Mouse (Mus musculus): ENCODE data around the gene Tnfrsf4. TPM values are rescaled to one million over a fixed set of nuclear protein-coding genes. Genes with fewer than 3 reads are reported as not detected.

Tnfrsf4 gene
- polyA plus RNA-seq, 1 experiment from 2014 or later = 0.86 TPM

DNA sequence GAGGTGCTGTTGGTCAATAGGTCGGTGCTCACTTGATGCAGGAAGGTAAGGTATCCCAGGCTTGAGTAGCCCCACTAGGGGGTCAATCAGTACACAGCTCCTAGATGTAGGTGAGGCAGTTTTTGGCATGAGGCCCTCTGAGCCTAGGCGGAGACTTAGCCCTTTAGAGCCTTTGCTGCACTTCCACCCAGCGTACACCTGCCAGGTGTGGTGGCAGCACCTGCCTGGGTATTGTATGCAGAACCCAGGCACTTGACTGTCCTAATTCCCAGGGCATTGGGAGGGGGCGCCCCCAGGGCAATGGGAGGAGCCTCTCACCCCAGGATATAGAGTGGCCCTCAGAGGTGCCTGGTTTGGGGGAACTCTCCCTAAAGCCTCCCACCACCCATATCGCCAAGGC is 41.5 kb downstream of the Tnfrsf4 start:
- Histone ChIP-seq H3K4me3 (ENCODE audit: low read length) (peak overlapping the region; percentile 59), H3K9me3 (ENCODE audit: control insufficient read depth, low read length) (no peaks in the 10 kb centered on the region), H3K4me1 (ENCODE audit: control insufficient read depth, insufficient read depth, low read length) (peaks cover 21% of the 10 kb centered on the region; the same call in 1 of the 2 replicates), H3K27ac (ENCODE audit: low read length) (peak overlapping the region; percentile 86), H3K36me3 (ENCODE audit: control insufficient read depth, insufficient read depth, low read length) (no peaks in the 10 kb centered on the region), H3K27me3 (replicated peaks; ENCODE audit: control insufficient read depth, insufficient read depth, low read length) (no peaks in the 10 kb centered on the region), H3K9ac (ENCODE audit: low read depth, low read length) (peak overlapping the region; percentile 68), H3K4me2 (ENCODE audit: low read depth, low read length) (peak overlapping the region; percentile 39)
- WGBS = 77% methylated on average over 5 of the region's 5 CpGs
- no peak for ATAC-seq

DNA sequence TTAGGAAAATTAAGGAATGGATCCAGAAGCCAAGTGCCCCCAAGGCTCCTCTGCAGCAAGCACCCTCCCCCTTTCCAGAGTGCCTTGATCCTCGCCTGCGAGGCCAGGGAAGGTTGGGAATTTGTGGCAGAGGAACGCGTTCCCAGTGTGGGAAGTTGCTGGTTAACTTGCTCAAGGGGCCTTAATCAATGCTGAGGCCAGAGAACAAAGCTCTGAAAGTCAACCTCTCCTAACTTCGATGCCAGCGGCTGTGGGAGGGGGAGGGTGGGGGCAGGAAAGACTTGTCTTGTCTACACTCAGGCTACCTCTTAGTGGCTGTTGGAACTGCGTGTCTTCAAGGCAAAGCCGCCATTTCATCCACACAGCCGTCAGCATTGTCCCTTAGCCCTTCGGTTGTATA is 44.1 kb downstream of the Tnfrsf4 start:
- Histone ChIP-seq H3K9me3 (ENCODE audit: control insufficient read depth, low read length) (no peaks in the 10 kb centered on the region), H3K4me3 (ENCODE audit: low read length) (peak overlapping the region; percentile 59), H3K9ac (ENCODE audit: low read depth, low read length) (peak overlapping the region; percentile 68), H3K4me1 (ENCODE audit: control insufficient read depth, insufficient read depth, low read length) (peaks cover 22% of the 10 kb centered on the region; the same call in 1 of the 2 replicates), H3K27ac (ENCODE audit: low read length) (peak overlapping the region; percentile 79), H3K4me2 (ENCODE audit: low read depth, low read length) (peak overlapping the region; percentile 39), H3K27me3 (replicated peaks; ENCODE audit: control insufficient read depth, insufficient read depth, low read length) (no peaks in the 10 kb centered on the region), H3K36me3 (ENCODE audit: control insufficient read depth, insufficient read depth, low read length) (no peaks in the 10 kb centered on the region)
- ATAC-seq = no peak
- WGBS = 48% methylated on average over 10 of the region's 10 CpGs

DNA sequence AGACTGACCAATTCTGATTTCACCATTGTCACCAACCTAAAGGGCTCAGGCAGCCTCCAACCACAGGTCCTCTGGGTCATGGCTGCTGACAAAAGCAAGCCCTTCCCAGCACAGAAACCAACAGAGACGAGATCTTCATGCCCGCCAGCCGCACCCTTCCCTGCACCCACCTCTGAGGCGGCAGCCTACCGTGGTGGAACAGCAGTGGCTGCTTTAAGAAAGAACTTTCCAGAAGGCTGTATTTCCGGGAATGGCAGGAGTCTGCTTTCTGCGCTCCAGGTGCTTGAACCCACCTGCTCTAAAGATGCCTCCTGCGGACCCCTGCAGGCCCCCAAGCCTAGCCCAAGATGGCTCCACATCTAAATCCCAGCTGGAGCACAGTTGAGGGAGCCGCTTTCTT is 45.2 kb downstream of the Tnfrsf4 start:
- 51% methylated on average over 9 of the region's 9 CpGs for WGBS
- Histone ChIP-seq H3K9me3 (ENCODE audit: control insufficient read depth, low read length) (no peaks in the 10 kb centered on the region), H3K4me2 (ENCODE audit: low read depth, low read length) (peak overlapping the region; percentile 22; the same call in 1 of the 2 replicates), H3K27me3 (replicated peaks; ENCODE audit: control insufficient read depth, insufficient read depth, low read length) (no peaks in the 10 kb centered on the region), H3K4me1 (ENCODE audit: control insufficient read depth, insufficient read depth, low read length) (peaks cover 15% of the 10 kb centered on the region; the same call in 1 of the 2 replicates), H3K4me3 (ENCODE audit: low read length) (peak overlapping the region; percentile 59), H3K36me3 (ENCODE audit: control insufficient read depth, insufficient read depth, low read length) (no peaks in the 10 kb centered on the region), H3K27ac (ENCODE audit: low read length) (peak overlapping the region; percentile 98), H3K9ac (ENCODE audit: low read depth, low read length) (peak overlapping the region; percentile 79)
- no peak for ATAC-seq

DNA sequence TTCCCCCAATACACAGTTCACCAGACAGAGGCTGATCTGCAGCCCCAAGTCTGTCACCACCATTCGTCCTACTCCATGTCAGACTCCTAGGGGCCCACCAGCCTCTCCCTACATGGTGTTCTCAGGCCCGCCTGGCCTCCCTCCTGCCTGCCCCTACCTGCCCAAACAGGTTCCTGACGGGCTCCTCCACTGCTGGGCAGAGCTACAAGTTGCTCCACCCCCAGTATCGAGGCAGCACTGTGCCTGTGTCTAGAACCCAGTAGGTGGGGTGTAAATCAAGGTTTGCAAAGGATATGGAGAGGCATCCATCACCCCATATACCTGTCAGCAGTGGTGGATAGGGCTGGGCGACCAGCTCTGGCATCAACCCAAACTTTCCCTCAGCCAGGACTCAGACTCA is 45.6 kb downstream of the Tnfrsf4 start, which contains the start of gene Ttll10:
Gene Ttll10, minus strand, starts transcription at position 154 of the 400 bp plus-strand sequence.
- Histone ChIP-seq H3K9me3 (ENCODE audit: control insufficient read depth, low read length) (no peaks in the 10 kb centered on the region), H3K4me1 (ENCODE audit: control insufficient read depth, insufficient read depth, low read length) (peaks cover 15% of the 10 kb centered on the region; the same call in 1 of the 2 replicates), H3K27ac (ENCODE audit: low read length) (peak within 1 kb of the TSS; percentile 98), H3K27me3 (replicated peaks; ENCODE audit: control insufficient read depth, insufficient read depth, low read length) (no peaks in the 10 kb centered on the region), H3K4me2 (ENCODE audit: low read depth, low read length) (peak within 1 kb of the TSS; percentile 40), H3K4me3 (ENCODE audit: low read length) (peak within 1 kb of the TSS; percentile 59), H3K36me3 (ENCODE audit: control insufficient read depth, insufficient read depth, low read length) (no peaks in the 10 kb centered on the region), H3K9ac (ENCODE audit: low read depth, low read length) (peak within 1 kb of the TSS; percentile 79)
- WGBS = 28% methylated on average over 5 of the region's 5 CpGs
- ATAC-seq = peak; percentile 80

DNA sequence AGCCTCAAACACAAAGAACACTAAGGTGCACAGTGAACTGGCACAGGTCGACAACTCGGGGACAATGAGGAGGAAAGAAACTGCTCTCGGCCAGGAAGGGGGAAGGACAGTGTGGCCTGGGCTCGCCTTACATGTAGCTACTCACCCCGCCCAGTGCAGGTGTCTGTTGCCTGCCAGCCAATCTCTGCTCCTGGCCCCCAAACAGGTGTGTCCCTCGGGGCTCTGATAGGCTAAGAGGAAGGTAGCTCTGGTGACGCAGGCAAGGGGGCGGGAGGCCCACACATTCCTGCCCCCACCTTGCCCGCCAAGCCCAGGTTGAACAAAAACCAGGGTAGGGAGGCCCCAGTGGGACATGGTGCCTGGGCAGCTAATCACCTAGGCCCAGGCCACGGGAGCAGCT is 46.1 kb downstream of the Tnfrsf4 start:
- peak overlapping the region; percentile 98 for H3K27ac ChIP-seq (ENCODE audit: low read length)
- H3K4me3 ChIP-seq (ENCODE audit: low read length) = peak overlapping the region; percentile 59
- peaks cover 14% of the 10 kb centered on the region; the same call in 1 of the 2 replicates for H3K4me1 ChIP-seq (ENCODE audit: control insufficient read depth, insufficient read depth, low read length)
- ATAC-seq = peak; percentile 98
- 20% methylated on average over 10 of the region's 10 CpGs for WGBS
- H3K9me3 ChIP-seq (ENCODE audit: control insufficient read depth, low read length) = no peaks in the 10 kb centered on the region
- H3K9ac ChIP-seq (ENCODE audit: low read depth, low read length) = peak overlapping the region; percentile 79
- H3K27me3 ChIP-seq (replicated peaks; ENCODE audit: control insufficient read depth, insufficient read depth, low read length) = no peaks in the 10 kb centered on the region
- H3K4me2 ChIP-seq (ENCODE audit: low read depth, low read length) = peak overlapping the region; percentile 40
- H3K36me3 ChIP-seq (ENCODE audit: control insufficient read depth, insufficient read depth, low read length) = no peaks in the 10 kb centered on the region

DNA sequence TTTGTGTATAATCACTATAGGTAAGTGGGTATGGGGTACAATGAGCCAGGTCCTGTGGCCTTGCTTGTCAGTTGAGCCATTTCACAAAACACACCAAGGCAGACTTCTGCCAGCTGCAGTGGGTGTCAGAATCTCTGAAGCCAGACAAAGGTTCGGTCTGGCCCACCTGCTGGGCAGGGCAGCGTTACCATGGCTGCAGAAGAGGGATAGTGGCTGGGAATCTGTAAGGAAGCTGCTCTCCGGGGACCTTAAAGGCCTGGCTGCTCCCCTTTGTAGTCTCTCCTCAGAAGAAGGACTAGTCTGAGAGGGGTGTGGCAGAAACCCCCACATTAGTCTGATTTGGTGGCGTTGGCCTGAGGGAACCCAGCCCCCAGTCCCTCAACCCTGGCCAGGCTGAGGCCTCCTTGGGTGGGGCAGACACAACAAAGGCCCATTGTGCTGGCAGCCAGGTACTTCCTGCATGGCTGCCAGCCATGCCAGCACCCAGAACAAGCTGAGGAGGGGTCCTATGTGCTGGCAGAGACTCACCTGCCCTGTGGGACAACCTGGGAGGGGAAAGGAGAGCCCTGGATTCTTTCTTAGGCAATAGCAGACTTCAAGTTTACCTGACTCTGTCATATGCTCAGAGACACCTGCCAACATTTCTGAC is 50.3 kb downstream of the Tnfrsf4 start:
- Histone ChIP-seq H3K4me2 (ENCODE audit: low read depth, low read length) (no peak overlapping the region), H3K9me3 (ENCODE audit: control insufficient read depth, low read length) (no peaks in the 10 kb centered on the region), H3K27me3 (replicated peaks; ENCODE audit: control insufficient read depth, insufficient read depth, low read length) (no peaks in the 10 kb centered on the region), H3K36me3 (ENCODE audit: control insufficient read depth, insufficient read depth, low read length) (no peaks in the 10 kb centered on the region), H3K27ac (ENCODE audit: low read length) (peak overlapping the region; percentile 62), H3K4me3 (ENCODE audit: low read length) (no peak overlapping the region), H3K4me1 (ENCODE audit: control insufficient read depth, insufficient read depth, low read length) (peaks cover 14% of the 10 kb centered on the region; the same call in 1 of the 2 replicates), H3K9ac (ENCODE audit: low read depth, low read length) (0 out of 2 replicates have a peak overlapping the region, but pooled peaks have one; percentile 4)
- 0 out of 2 replicates have a peak, but pooled peaks have one; percentile 22 for ATAC-seq
- WGBS = 16% methylated on average over 4 of the region's 4 CpGs

DNA sequence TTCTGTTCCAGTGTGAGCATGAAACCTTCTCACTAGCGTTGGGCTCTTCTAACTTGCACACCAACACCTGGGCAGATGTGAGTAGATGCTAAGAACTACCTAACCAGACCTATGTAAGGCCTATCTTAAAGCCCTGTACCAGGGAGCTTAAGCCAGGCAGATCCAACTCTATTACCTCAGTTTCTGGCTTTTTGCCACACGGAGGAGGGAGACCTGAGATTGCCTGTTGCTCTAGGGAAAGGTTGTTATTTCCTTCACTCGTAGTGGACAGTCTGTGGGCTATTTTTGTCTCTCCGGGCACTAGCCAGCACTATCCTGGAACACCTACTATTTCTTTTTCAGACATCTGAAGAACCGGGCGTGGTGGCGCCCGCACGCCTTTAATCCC is 50.9 kb downstream of the Tnfrsf4 start:
- no peak overlapping the region for H3K4me2 ChIP-seq (ENCODE audit: low read depth, low read length)
- H3K4me3 ChIP-seq (ENCODE audit: low read length) = no peak overlapping the region
- 77% methylated on average over 9 of the region's 9 CpGs for whole genome bisulfite sequencing
- H3K36me3 ChIP-seq (ENCODE audit: control insufficient read depth, insufficient read depth, low read length) = no peaks in the 10 kb centered on the region
- H3K4me1 ChIP-seq (ENCODE audit: control insufficient read depth, insufficient read depth, low read length) = peaks cover 14% of the 10 kb centered on the region; the same call in 1 of the 2 replicates
- peak overlapping the region; percentile 62 for H3K27ac ChIP-seq (ENCODE audit: low read length)
- no peak for ATAC-seq
- no peaks in the 10 kb centered on the region for H3K9me3 ChIP-seq (ENCODE audit: control insufficient read depth, low read length)
- no peaks in the 10 kb centered on the region for H3K27me3 ChIP-seq (replicated peaks; ENCODE audit: control insufficient read depth, insufficient read depth, low read length)
- H3K9ac ChIP-seq (ENCODE audit: low read depth, low read length) = no peak overlapping the region

DNA sequence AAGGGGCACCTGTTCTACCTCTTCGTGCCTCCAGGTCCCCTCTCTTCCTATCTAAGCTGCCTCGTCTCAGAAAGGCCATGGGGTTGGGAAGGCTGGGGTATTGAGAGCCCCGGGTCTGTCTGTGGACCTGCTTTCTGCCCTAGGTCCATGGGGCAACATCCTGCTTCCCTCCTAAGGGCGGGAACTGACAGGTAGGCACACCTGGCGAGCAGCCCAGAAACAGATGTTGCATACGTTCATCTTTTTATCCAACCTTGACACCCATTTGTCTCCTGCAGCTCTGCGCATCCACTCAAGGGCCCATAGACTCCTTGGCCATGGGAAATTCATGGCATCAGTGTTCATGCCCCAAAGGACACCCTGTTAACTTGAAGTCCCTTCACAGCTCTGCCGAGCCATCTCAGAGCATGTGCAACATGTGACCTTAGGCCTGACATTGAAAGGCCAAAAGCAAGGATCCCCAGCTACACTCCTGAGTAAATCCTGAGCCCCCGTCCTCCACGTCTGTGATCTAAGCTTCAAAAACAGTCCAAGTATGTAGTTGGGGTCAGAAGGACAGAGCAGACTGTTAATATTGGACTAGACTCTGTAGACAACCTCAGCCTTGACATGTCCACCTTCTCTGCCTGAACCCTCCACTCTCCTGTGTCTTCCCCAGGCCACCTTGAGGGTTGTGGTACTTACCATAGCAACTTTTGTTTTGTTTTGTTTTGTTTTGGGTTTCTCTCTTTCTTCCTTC is 51.7 kb downstream of the Tnfrsf4 start:
- no peak overlapping the region for H3K9ac ChIP-seq (ENCODE audit: low read depth, low read length)
- 83% methylated on average over 10 of the region's 10 CpGs for WGBS
- H3K4me2 ChIP-seq (ENCODE audit: low read depth, low read length) = no peak overlapping the region
- no peak overlapping the region for H3K4me3 ChIP-seq (ENCODE audit: low read length)
- no peak overlapping the region for H3K27ac ChIP-seq (ENCODE audit: low read length)
- no peaks in the 10 kb centered on the region for H3K9me3 ChIP-seq (ENCODE audit: control insufficient read depth, low read length)
- no peaks in the 10 kb centered on the region for H3K36me3 ChIP-seq (ENCODE audit: control insufficient read depth, insufficient read depth, low read length)
- ATAC-seq = no peak
- peaks cover 11% of the 10 kb centered on the region for H3K4me1 ChIP-seq (ENCODE audit: control insufficient read depth, insufficient read depth, low read length)
- no peaks in the 10 kb centered on the region for H3K27me3 ChIP-seq (replicated peaks; ENCODE audit: control insufficient read depth, insufficient read depth, low read length)
